Mouse (Mus musculus): ENCODE results near the gene Btbd11.

- TF ChIP-seq CTCF (IDR thresholded peaks at IDR 0.05; ENCODE audit: low read depth, low read length) (no peak), POLR2A (IDR thresholded peaks at IDR 0.05; ENCODE audit: insufficient read depth, low read length) (no peak), EP300 (IDR thresholded peaks at IDR 0.05; ENCODE audit: insufficient read depth, low read depth, low read length) (no peak)
Observed at GRCm38 (mm10) chr10:85544991-85545390, 158.4 kb downstream of the Btbd11 start.
